Mouse (Mus musculus) activated CD4-positive, CD25-positive, alpha-beta regulatory T cell, adult 4 months (primary cell): Measurements from ENCODE around the gene Ccne1. TPM values are rescaled to one million over a fixed set of nuclear protein-coding genes. Genes with fewer than 3 reads are reported as not detected.

Source experiments
- ATAC-seq: one replicate; pipeline ENCODE4 v1.8.0; 2017
- polyA plus RNA-seq, 2 experiments: library from polyadenylated mRNA; unstranded; fragments of 100-300 nt; shearing (Covaris generic); gene quantifications; one replicate each; pipeline ENCODE4 v1.2.1; 2017

Gene Ccne1
- polyA plus RNA-seq, 2 experiments from 2014 or later: 4.4 to 8.1 TPM

DNA sequence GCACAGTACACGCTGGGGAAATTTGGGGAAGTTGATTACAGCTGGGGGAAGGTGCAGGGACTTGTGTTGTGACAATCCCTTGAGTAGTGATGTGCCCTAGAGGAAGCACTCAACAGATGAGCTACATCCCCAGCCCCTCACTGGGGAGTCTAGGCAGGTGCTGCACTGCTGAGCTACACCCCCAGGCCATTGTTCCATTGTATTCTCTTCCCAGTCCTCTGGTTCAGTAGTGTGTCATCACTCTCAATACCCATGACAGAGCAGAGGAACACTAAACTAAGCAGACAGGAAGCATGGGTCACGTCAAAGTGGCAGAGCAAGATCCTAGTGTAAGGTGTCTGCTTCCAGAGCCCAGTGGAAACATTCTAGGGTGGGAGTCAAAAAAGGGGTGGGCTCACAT lies 14.2 kb downstream of the Ccne1 start:
- ATAC-seq: peak; percentile 26

DNA sequence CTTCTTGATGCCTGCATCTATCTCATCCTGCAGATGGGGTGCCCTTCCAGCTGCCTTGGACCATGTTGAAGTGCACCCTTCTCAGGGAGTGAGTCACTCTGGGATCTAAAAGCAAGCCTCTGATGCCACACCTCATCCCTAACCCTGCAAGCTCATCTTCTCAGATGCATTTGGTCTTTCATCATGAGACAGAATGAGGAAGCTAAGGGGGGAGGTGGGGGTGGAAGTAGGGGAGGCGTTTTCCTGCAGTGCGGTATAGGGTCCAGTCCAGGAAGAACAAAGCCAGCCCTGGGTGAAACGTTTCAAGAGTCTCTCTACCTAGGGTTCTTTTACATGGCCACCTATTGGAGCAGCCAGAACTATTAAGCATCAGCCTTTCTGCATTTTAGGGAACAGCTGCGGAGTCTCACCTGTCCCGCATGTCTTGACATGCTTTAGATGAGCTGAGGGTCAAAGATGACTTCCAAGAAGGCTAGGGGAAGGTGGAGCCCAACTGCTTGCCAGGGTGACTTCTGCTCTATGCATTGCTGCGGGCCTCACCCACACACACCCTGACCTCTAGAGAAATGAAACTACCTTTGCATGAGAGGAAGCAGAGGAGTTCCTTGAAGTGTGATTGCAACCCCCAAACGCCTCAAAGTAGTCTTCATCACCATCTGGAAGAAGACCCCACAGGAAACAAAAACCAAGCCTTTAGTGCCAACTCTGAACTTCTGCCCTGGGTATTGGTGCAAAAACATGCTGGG lies 17.2 kb downstream of the Ccne1 start:
- ATAC-seq: no peak

DNA sequence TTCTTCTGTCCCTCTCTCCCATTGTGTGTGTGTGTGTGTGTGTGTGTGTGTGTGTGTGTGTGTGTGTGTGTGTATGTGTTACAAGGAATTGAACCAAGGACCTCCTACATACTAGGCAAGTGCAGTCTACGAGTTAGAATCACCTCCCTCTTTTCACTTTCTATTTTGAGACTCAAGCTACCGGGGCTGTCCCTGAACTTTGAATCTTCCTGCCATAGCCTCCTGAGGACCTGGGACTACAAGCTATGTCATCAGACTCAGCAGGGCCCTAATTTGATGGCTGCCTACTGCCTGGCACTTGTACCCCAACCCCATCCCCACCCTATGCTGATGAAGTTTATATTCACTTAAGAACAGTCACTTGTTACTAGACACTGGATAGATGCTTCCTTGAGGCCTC lies 18.9 kb downstream of the Ccne1 start:
- ATAC-seq: peak; percentile 22

DNA sequence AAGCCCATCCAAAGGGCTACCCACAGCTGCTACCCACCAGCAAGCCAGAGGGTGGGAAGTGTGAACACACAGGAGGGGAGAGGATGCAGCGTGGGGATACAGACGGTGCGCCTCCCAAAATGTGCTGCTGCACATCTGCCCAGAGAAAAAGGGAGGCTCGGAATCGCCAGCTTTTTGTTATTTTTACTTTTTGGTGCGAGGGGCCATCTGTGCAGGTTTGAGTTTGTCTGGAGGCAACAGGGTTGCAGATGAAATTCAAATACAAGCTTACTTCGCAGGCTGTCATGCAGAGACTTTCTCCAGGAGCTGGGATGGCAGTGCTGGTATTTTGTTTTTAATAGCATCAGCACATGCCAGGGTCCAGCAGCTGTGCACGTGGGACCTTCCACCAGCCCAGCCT lies 19.5 kb downstream of the Ccne1 start:
- ATAC-seq: no peak

DNA sequence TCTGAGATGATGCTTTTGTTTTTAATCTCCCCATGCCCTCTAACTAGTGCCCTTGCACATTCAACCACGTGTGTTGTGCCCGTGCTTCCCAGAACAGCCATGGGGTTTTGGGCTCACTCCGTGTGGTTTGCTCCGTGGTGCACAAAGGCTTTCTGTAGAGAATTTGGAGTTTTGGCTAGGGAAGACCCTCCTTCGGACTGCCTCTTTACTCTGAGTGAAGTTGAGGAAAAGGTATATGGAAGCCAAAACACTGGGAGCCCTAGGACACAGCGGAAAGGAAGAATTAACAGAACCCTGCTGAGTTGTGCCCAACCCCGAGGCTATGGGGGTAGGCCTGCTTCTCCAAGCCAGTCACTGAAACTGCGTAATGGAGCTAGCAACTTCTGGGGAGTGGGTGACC lies 20.9 kb downstream of the Ccne1 start:
- no peak for ATAC-seq

DNA sequence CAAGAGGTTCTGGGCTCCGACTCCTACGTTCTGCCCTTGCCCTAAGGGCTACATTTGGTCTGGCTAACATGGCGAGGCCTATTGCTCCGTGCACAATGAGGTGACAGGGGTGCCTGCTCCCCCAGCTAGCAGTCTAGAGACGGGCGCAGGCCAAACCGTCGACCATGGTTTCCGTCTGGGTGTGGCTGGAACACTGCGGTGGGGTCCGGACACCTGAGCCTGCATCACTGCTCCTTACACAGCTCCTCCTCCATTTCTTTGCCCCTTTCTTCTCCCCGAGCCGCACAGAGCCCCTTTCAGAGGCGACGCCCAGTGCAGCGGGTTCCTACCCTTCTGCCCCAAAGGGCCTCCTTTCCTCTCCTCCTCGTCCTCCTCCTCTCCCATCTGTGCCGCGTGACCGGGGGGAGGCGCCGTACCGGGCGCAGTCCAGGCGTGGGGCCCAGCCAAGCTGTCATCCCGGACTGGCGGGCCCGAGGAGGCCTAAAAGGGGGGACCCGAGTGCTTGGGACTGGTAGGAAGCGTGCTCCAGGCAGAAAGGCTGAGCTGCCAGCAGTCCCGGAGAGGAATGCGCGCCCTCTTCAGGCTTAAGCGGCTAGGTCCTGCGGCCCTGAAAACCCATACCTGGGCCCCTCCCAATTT lies 21.6 kb downstream of the Ccne1 start:
- ATAC-seq: peak; percentile 6

DNA sequence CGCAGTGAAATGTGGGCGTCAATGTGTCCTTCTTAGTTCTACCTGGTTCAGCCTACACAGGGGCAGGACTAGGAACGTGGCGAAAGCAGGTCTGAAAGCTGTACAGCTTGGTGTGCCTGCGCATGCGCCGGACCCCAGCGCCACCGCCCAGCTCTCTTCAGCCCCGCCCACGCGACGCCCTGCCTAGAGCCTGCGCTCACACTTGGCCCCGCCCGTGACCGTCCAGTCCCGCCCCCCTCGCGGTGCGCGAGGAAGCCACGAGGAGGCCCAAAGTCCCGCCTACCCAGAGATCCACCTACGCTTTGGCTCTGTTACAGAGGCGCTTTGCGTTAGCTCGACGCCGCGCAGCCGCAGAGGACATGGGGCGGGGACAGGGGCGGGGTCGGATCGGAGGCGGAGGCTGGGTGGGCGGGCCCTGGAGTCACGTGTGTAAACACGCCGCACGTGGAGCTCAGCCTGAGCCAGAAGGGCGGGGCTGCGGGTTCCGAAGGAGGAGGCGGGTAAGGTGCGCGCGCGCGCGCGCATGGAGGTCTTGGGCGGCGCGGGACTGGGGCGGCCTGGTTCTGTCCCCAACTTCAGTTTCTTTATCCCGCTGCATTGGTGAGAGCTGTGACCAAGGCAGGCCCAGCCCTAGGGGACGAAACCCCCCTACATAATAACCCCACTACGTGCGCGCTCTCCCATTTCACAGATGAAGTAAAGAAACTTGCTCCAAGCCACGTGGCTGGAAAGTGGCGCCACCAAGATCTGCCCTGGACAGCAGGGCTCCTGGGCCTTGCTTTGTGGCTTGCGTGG lies 22.4 kb downstream of the Ccne1 start:
- peak; percentile 81 for ATAC-seq

DNA sequence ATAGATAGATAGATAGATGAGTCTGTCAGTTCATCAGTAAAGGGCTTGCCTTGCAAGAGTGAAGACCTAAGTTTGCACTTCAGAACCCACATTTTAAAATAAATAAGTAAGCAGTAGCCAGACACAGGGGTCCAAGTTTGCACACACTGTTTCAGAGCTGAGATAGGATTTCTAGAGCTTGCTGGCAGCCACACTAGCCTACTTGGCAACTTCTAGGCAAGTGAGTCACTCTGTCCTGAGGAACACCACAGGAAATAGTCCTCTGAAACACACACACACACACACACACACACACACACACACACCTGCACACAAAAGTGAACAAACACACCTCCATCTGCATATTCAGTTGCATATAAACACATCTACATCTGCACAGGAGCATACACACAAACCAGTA lies 24.4 kb downstream of the Ccne1 start:
- ATAC-seq: no peak

DNA sequence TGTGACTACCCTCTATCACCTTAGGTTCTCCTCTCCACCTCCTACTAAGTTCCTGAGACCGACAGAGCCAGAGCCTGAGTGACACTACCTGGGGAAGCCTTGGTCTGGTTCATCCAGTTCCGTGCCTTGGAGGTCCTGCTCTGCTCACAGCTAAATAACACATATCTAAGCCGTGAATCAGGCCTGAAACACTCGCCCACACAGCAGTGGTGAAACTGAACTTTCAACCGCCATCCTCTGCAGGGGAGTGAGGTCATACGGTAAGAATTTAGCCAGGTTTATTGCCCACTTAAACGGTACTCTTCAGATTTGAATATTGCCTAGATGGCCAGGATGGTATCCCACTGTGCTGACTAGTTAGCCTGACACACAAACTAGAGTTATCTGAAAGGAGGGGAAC lies 30.1 kb downstream of the Ccne1 start:
- peak; percentile 40 for ATAC-seq

DNA sequence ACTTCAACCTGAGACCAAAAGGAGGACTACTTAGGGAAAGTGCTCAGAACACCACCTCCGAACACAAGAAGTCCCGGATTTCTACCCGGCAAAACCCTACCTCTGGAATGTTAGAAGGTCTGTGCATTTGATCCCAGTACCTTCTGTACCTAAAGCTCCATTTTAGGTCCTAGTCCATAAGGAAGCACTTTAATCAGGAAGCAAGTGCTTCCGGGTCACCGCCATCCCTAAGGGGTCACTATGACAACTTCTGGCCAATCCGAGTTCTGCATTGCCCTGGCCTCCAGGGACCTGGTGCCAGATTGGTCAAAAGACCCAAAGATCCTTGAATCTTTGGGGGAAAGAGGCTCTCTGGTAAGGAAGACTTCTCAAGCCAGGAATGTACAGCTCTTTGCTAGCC lies 31.8 kb downstream of the Ccne1 start:
- ATAC-seq: no peak

DNA sequence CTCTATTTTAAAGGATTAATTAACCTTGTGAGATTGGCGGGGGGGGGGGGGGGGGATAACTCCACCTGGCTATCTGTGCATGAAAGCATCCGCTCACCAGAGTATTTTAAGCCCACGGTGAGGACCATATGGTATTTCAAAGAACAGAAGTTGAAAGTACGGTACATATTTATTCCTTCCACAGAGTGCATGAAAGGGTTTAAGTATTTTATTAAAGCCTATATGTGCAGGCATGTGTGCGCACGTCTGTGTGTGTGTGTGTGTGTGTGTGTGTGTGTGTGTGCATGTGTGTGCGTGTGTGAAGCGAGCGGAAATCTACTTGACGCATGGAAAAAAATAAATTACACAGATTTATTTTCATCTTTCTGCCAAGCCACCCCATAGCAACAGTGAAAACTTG lies 32.4 kb downstream of the Ccne1 start:
- no peak for ATAC-seq

DNA sequence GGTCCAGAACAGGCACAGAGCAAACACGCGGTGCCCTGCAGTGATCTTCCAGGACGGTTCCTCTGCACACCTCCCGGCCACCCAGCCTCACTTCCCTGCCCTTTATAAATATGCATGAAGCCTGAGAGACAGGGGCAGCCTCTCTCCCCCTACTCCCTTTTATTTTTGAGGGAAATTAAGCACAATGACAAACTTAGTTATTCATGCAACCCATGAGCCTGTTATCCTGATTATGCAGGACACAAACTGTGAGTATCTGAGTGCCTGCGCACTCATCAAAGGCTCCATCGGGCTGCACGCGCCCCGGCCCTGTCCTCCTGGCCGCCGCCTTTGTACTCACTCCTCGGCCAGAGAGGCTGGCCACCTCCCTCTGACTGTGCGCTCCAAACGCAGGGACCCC lies 32.8 kb downstream of the Ccne1 start:
- no peak for ATAC-seq

DNA sequence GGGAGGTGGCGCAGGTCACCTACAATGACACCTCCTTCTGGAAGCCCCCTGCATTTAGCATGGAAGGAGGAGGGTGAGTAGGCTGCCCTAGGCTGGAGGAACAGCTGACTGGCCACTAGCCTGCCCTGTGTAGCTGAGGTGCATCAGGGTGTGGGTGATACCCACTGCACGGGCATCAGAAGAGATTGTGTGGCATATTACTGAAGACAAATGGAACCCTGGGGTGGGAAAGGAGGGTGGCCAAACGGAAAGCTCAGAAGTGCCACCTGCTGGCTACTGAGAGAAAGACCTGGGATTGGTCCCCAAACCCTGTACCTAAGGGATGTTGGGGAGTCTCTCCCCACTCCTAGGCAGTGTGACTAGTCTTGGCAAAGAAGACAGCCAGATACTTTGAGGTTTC lies 33.6 kb downstream of the Ccne1 start:
- peak; percentile 57 for ATAC-seq

DNA sequence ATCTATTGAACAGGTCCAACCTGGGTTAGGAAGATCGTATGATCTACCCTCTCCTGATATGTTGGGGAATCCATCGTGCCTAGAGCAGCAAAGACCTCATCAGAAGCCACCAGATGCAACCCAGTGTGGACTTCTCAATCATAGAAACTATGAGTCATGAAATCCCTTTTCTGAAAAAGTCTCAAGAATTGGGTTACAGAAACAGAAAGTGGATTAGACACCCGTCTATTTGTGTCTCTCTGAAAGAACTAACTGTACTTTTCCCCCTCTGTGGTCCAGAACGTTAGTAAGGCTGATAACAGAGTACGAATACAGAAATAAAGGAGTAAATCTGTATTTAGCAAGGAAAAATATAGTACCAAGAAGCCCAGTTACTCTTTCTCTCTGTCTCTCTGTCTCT lies 36.3 kb downstream of the Ccne1 start:
- peak; percentile 52 for ATAC-seq

DNA sequence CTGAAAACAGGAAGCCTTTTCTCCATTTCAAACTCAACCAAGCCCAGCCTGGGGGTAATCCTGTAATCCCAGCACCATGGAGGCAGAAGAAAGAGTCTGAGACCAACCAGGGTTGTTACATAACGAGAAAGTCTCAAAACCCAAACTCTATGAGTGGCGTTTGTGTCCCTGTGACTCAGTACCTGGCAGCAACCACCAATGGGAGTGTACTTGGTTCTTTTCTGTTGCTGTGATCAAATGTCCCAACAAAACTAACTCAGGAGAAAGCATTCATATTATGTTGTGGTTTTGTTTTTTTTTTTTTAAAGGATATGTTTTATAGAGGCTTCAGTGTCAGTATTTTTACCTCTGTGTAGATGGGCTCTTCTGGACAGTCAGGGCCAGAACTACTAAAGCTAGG lies 36.7 kb downstream of the Ccne1 start:
- ATAC-seq: no peak

DNA sequence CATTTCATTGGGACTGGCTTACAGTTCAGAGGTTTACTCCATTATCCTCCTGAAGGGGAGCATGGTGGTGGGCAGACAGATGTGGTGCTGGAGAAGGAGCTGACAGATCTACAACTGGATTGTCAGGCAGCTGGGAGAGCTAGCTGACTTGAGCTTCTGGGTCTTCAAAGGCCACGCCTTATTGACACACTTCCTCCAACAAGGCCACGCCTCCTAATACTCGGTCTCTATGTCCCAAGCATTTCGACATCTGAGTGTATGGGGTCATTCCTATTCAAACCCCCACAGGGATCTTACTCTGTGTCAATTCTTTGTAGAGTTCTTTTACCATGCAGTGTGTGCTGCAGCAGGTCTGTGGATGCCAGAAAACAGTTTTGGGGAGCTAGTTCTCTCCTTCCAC lies 42.9 kb downstream of the Ccne1 start:
- ATAC-seq: no peak

DNA sequence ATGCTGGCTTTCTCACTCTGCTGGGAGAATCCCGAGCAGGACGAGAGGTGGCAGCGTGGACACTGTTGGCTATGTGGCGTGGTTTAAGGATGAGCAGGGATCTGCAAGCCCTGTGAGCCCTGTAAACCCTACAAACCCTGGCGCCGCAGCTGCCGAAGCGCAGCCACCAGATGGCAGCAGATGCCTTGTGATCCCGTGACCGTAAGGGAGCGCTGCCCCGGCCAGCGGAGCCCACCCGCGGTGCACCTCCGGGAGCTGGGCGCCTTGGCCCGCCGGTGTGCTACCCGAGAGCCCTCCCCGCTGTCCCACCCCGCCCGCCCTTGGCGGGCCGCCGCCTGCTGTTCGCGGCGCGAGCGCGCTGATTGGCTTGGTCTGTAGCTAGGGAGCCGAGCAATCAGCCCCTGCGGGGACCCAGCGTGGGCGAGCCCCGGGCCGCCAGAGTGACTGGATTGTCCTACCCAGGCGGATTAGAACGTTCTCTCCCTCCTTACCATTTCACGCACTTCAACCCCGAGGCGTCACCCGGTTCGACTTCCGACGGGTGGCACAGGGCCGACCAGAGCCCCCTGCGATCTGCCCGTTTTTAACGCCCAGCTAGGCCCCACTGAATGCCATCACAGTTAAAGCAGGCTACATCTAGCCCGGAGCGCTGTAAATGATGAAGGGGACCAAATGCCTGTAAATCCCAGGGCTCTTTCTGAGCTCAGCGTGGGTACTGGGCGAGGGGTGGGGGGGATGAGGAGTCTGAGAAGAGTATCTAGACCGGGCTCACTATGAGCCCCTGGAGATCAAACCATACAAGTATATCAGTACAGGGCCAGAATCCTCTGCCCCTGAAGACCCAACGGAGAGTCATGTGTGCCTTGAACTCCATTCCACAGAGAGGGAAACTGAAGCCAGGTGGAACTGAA lies 46.0 kb downstream of the Ccne1 start:
- ATAC-seq: peak; percentile 81

DNA sequence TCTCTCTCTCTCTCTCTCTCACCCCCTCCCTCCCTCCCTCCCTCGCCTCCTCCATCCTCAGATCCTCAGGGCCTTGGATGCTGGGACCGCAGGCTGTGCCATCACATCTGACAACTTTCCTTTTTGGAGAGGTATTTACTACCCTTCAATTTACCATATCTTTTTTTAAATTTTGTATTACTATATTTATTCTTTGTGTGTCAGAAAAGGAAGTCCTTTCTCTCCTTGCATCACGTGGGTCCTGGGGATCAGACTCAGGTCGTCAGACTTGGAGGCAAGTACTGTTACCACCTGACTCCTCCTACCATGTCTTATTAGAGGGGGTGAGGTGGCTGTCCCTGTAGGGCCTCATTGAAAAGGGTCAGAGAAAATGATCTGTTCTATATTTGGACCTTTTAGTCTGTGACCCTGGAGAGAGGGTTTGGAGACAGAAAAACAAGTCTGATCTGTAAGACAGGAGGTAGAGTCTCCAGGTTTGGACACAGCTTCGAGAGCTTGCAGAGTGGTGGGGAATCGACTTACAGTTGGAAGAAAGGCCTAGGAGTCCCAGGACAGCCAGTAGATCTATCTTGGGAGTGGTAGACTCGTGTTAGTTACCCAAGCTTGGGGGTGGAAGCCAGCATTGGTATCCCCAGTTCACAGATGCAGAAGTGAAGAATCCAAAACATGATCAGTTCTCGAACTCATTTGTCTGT lies 47.6 kb downstream of the Ccne1 start:
- no peak for ATAC-seq

DNA sequence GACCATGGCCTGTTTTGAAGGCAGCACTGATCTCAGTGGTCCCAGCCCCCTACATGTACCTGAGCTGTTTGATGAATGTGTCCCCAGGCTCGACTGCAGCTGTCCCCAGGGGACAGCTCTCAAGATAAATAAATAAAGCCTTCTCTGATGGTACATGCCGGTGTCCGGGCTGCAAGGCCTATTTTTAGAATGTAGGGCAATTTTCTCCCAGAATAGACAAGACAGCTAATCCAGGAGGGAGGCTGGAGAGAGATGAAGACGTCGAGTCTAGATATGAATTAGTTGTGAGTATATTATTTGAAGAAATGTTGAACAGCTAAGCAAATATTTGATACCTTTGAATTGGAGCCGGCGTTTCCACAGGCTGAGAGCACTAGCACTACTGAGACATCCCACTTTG lies 48.2 kb downstream of the Ccne1 start:
- ATAC-seq: no peak

DNA sequence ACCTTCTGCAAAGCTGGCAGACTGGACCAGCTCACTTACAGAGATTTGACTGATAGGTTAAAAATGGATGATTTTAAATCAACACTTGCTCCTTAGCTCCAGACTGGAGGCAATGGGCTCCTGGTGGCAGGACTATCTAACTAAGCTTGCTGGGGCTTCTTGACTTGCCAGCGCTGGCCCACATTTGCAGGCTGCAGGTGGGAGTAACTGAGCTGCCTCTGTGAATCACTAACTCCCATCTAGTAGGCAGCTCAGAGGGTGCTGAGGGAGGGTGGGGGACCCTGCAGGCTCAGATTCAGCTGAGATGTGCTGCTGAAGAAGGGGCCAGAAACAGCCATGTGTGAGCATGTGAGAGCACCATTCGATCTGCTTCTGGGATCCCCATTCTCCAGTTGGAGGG lies 51.3 kb downstream of the Ccne1 start:
- no peak for ATAC-seq

DNA sequence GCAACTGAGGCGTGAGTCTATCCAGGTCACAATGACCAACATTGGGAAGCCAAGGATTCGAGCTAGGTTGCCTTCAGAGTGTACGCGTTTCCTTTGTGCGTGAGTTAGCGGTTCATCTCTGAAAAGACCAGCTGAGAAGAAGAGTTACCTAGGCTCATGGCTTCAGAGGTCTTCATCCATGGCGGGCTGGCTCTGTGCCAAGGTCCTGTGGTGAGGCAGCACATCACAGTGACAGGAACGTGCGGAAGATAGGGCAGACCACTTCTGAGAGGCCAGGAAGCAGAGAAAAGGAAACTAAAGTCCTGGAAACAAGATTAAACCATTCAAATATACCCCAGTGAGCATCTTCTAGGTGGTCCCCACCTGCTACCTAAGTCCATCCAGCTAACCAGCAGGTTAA lies 53.1 kb downstream of the Ccne1 start:
- ATAC-seq: no peak
